Mouse (Mus musculus): ENCODE data around the gene Prr23a1. TPM values are rescaled to one million over a fixed set of nuclear protein-coding genes. Genes with fewer than 3 reads are reported as not detected.

Gene Prr23a1
- total RNA-seq (2012; rRNA removed) (not detected in 2 replicates), polyA plus RNA-seq (2012; ENCODE audit: insufficient read depth in 1 of 2, insufficient read length in 2 of 2, low read depth in 1 of 2, low replicate concordance in 2 of 2, missing spikeins in 1 of 2) (not detected)

DNA sequence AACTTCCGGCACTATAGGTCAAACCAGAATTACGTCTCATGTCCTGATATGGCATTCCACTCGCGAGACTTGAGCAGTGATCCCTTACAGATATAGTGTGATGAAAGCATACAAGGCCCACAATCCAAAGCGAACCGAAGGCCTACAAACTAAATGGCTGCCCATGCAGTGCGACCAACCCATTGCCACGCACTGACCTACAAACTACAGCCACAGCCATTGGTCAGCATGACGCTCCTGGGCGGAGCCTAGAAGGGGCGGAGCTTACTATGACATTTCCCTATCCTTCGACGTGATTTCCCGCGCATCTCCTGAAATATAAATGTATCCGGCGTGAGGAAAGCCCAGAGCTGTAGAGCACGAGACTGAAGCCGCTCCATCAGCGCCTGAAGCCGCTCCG is at the start of gene Prr23a1:
TSS of gene Prr23a1 (plus strand) at position 387 of the 400 bp plus-strand sequence.
- H3K9ac ChIP-seq (ENCODE audit: control insufficient read depth, low read depth, low read length, poor library complexity, severe bottlenecking) = no peak within 1 kb of the TSS
- TF ChIP-seq POLR2AphosphoS5 (IDR thresholded peaks at IDR 0.05; ENCODE audit: borderline replicate concordance, low read depth, low read length) = no peak
- no peak for TF ChIP-seq NRF1 (IDR thresholded peaks at IDR 0.05; ENCODE audit: insufficient read depth, low read depth, low read length, poor library complexity, severe bottlenecking)
- no peak for TF ChIP-seq MEF2A (IDR thresholded peaks at IDR 0.05; ENCODE audit: extremely low read depth, insufficient replicate concordance, low read depth, low read length, poor library complexity, severe bottlenecking)

DNA sequence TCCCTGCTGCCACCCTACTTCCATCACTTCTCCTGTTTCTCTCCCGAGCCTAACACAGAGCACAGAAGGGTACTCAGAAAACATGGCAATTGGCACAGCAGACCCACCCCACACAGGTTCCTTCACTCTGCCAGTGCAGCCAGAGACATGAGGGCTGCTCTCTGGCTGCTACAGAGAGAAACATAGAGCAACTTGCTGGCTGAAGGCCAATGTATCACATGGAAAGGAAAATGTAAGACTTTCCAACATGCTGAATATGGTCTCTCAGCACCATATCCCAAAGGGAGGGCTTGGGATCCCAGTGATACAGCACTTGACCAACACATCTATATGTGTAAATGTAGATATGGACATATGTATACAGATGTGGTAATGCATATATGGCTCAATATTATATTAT is 43.3 kb upstream of the Prr23a1 start:
- Histone ChIP-seq H3K27ac (ENCODE audit: control insufficient read depth, low read depth, low read length) (no peak overlapping the region), H3K36me3 (ENCODE audit: control insufficient read depth in 1 of 2, insufficient read depth in 2 of 2, low read length in 2 of 2) (no peaks in the 10 kb centered on the region), H3K9me3 (replicated peaks; ENCODE audit: insufficient read depth, low read length) (no peaks in the 10 kb centered on the region), H3K9ac (ENCODE audit: control insufficient read depth, low read depth, low read length, poor library complexity, severe bottlenecking) (no peak overlapping the region), H3K4me1 (ENCODE audit: control insufficient read depth in 1 of 2, insufficient read depth in 2 of 2, low read length in 2 of 2) (no peaks in the 10 kb centered on the region), H3K79me2 (ENCODE audit: control insufficient read depth, insufficient read depth, low read length, poor library complexity) (no peaks in the 10 kb centered on the region), H3K27me3 (ENCODE audit: control insufficient read depth in 1 of 2, insufficient read depth in 2 of 2, low read length in 2 of 2) (no peaks in the 10 kb centered on the region), H3K4me3 (ENCODE audit: control insufficient read depth in 1 of 2, insufficient read depth in 1 of 2, low read depth in 2 of 2, low read length in 2 of 2) (no peak overlapping the region)
- TF ChIP-seq ZC3H11A (IDR thresholded peaks at IDR 0.05; ENCODE audit: low read depth, low read length) = no peak
- TF ChIP-seq TBP (IDR thresholded peaks at IDR 0.05; ENCODE audit: low read depth, low read length) = no peak
- no peak for TF ChIP-seq NELFE (IDR thresholded peaks at IDR 0.05; ENCODE audit: low read depth, low read length)
- TF ChIP-seq GATA1 (IDR thresholded peaks at IDR 0.05; ENCODE audit: low read depth, low read length) = no peak
- no peak for TF ChIP-seq RAD21 (IDR thresholded peaks at IDR 0.05; ENCODE audit: low read depth, low read length)
- TF ChIP-seq USF1 (IDR thresholded peaks at IDR 0.05; ENCODE audit: low read depth, low read length) = no peak
- DNase-seq (ENCODE audit: low read depth, low spot score) = no peak

More for the DNA sequence above, at the start of gene Prr23a1:
- H3K79me2 ChIP-seq (ENCODE audit: control insufficient read depth, insufficient read depth, low read length, poor library complexity) = no peaks in the 10 kb centered on the region
- no peak for DNase-seq (ENCODE audit: low read depth, low spot score)
- no peaks in the 10 kb centered on the region for H3K4me1 ChIP-seq (ENCODE audit: control insufficient read depth in 1 of 2, insufficient read depth in 2 of 2, low read length in 2 of 2)
- H3K36me3 ChIP-seq (ENCODE audit: control insufficient read depth in 1 of 2, insufficient read depth in 2 of 2, low read length in 2 of 2) = no peaks in the 10 kb centered on the region
- H3K4me3 ChIP-seq (ENCODE audit: control insufficient read depth in 1 of 2, insufficient read depth in 1 of 2, low read depth in 2 of 2, low read length in 2 of 2) = no peak within 1 kb of the TSS
- H3K27ac ChIP-seq (ENCODE audit: control insufficient read depth, low read depth, low read length) = no peak within 1 kb of the TSS
- no peaks in the 10 kb centered on the region for H3K9me3 ChIP-seq (replicated peaks; ENCODE audit: insufficient read depth, low read length)
- H3K27me3 ChIP-seq (ENCODE audit: control insufficient read depth in 1 of 2, insufficient read depth in 2 of 2, low read length in 2 of 2) = no peaks in the 10 kb centered on the region

DNA sequence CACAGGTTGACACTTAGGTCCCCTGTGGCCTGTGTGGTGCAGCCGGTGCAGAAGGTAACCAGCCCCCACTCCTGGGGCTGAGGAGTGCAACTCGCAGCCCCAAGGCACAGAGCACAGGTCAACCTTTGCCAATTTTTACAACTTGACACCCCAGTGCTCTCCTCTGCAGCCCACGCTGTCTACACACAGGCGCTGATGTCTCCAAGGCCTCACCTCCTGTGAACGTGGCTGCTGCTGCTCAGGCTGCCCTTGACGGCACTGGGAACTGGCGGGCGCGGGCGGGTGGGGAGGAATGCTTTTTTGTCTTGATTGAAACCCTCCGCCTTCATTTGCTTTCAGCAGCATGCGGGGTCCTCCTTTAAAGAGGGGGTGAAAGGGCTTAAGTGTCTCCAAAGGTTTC is 38.3 kb upstream of the Prr23a1 start:
- no peak for TF ChIP-seq ZC3H11A (IDR thresholded peaks at IDR 0.05; ENCODE audit: low read depth, low read length)
- TF ChIP-seq MAFK (IDR thresholded peaks at IDR 0.05; ENCODE audit: borderline replicate concordance, low read depth, low read length) = no peak
- no peak for TF ChIP-seq NRF1 (IDR thresholded peaks at IDR 0.05; ENCODE audit: insufficient read depth, low read depth, low read length, poor library complexity, severe bottlenecking)
- no peak for TF ChIP-seq JUND (IDR thresholded peaks at IDR 0.05; ENCODE audit: low read depth, low read length)
- TF ChIP-seq BHLHE40 (IDR thresholded peaks at IDR 0.05; ENCODE audit: borderline replicate concordance, low read depth, low read length) = no peak
- TF ChIP-seq E2F4 (IDR thresholded peaks at IDR 0.05; ENCODE audit: borderline replicate concordance, low read depth, low read length) = no peak
- TF ChIP-seq ZKSCAN1 (IDR thresholded peaks at IDR 0.05; ENCODE audit: low read depth, low read length) = no peak
- TF ChIP-seq MXI1 (IDR thresholded peaks at IDR 0.05; ENCODE audit: low read depth, low read length) = no peak
- TF ChIP-seq TAL1 (IDR thresholded peaks at IDR 0.05; ENCODE audit: low read length) = no peak
- TF ChIP-seq MAX (IDR thresholded peaks at IDR 0.05; ENCODE audit: low read length) = no peak
- no peak for TF ChIP-seq MEF2A (IDR thresholded peaks at IDR 0.05; ENCODE audit: extremely low read depth, insufficient replicate concordance, low read depth, low read length, poor library complexity, severe bottlenecking)
- TF ChIP-seq USF1 (IDR thresholded peaks at IDR 0.05; ENCODE audit: low read depth, low read length) = no peak
- no peak for TF ChIP-seq MYB (IDR thresholded peaks at IDR 0.05; ENCODE audit: low read depth, low read length)
- no peak for TF ChIP-seq GATA1 (IDR thresholded peaks at IDR 0.05; ENCODE audit: low read depth, low read length)
- TF ChIP-seq HCFC1 (IDR thresholded peaks at IDR 0.05; ENCODE audit: low read depth, low read length) = no peak
- no peak for TF ChIP-seq POLR2AphosphoS2 (IDR thresholded peaks at IDR 0.05; ENCODE audit: low read length)
- Histone ChIP-seq H3K36me3 (ENCODE audit: control insufficient read depth in 1 of 2, insufficient read depth in 2 of 2, low read length in 2 of 2) (no peaks in the 10 kb centered on the region), H3K27ac (ENCODE audit: control insufficient read depth, low read depth, low read length) (no peak overlapping the region), H3K4me1 (ENCODE audit: control insufficient read depth in 1 of 2, insufficient read depth in 2 of 2, low read length in 2 of 2) (no peaks in the 10 kb centered on the region), H3K4me3 (ENCODE audit: control insufficient read depth in 1 of 2, insufficient read depth in 1 of 2, low read depth in 2 of 2, low read length in 2 of 2) (no peak overlapping the region), H3K79me2 (ENCODE audit: control insufficient read depth, insufficient read depth, low read length, poor library complexity) (no peaks in the 10 kb centered on the region), H3K9ac (ENCODE audit: control insufficient read depth, low read depth, low read length, poor library complexity, severe bottlenecking) (no peak overlapping the region), H3K27me3 (ENCODE audit: control insufficient read depth in 1 of 2, insufficient read depth in 2 of 2, low read length in 2 of 2) (no peaks in the 10 kb centered on the region), H3K9me3 (replicated peaks; ENCODE audit: insufficient read depth, low read length) (no peaks in the 10 kb centered on the region)
- DNase-seq (ENCODE audit: low read depth, low spot score) = no peak
